ENCODE assay signal across 16 mouse cellular contexts in the genomic region with DNA sequence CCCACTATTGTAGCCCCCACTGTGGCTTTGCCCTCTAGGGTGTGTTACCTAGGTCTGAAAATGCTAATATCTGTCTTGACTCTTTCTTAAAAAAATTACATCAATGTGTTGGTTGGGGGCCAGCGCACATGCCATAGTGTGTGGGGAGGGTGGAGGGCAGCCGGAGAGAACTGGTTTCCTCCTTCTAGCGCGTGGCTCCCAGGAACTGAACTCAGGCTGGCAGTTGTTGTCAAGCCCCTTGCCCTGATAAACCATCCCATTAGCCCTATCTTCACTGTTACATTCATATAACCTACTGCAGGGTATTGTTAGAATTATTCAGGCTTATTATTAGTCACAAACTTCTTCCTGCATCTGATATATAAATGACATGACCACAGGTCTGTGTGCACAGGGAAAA.
"Had no signal": no experiment of that assay in that cellular context is flagged by ENCODE, and none has a peak within 500 bp of the region (broad histone marks: within the 10 kb centered on the region; RNA-seq: fewer than 3 reads in every experiment).

No protein-coding gene starts in this region.

- ATAC-seq: intestine, embryonic 16.5 days had no signal

- H3K4me3 ChIP-seq: kidney, embryonic 15.5 days; left cerebral cortex, adult 2 months; limb, embryonic 10.5 days; midbrain, embryonic 10.5 days; neural tube, embryonic 12.5 days had no signal

- DNase-seq: kidney, adult 2 months; kidney, postnatal 25 days; lung, embryonic 14.5 days; lung, postnatal 10 days; lung, postnatal 4 days; midbrain, embryonic 14.5 days; right cerebral cortex, postnatal 4 days; spleen, adult 18-20 months; thymus, adult 18-20 months; thymus, postnatal 25 days had no signal

- H3K4me1 ChIP-seq: kidney, embryonic 15.5 days; limb, embryonic 10.5 days; midbrain, embryonic 10.5 days; neural tube, embryonic 12.5 days had no signal

- H3K27me3 ChIP-seq: kidney, embryonic 15.5 days; neural tube, embryonic 12.5 days had no signal

- H3K4me2 ChIP-seq: kidney, embryonic 15.5 days; lung, embryonic 14.5 days; neural tube, embryonic 12.5 days had no signal

- H3K9me3 ChIP-seq: kidney, embryonic 15.5 days; limb, embryonic 10.5 days; midbrain, embryonic 10.5 days; neural tube, embryonic 12.5 days had no signal

- H3K27ac ChIP-seq: kidney, embryonic 15.5 days; left cerebral cortex, adult 2 months; limb, embryonic 10.5 days; midbrain, embryonic 10.5 days; neural tube, embryonic 12.5 days had no signal

- H3K9ac ChIP-seq: kidney, embryonic 15.5 days; lung, embryonic 14.5 days; neural tube, embryonic 12.5 days had no signal
